Mouse (Mus musculus) stomach, embryonic 16.5 days (tissue): ENCODE data around the gene Acaca. TPM values are rescaled to one million over a fixed set of nuclear protein-coding genes. Genes with fewer than 3 reads are reported as not detected.

Experiments used
- ATAC-seq: fragments of 200-750 bp; cut with Nextera tagmentation; 2 replicates; pipeline ENCODE4 v1.8.0; 2017; ENCODE audit warnings: moderate number of reproducible peaks, moderate TSS enrichment; ENCODE audit not compliant: insufficient read depth, low FRiP score
- H3K27ac ChIP-seq: fragments of 300-500 bp; sonication (generic); 2 replicates; pipeline ENCODE4 v1.5.1; 2014; ENCODE audit warnings: low read length
- H3K27me3 ChIP-seq: fragments of 300-500 bp; sonication (generic); 2 replicates; pipeline ENCODE4 v1.6.1; 2014; ENCODE audit warnings: low read length, control low read depth, mixed read lengths; ENCODE audit not compliant: control insufficient read depth, insufficient read depth
- H3K36me3 ChIP-seq: fragments of 300-500 bp; sonication (generic); 2 replicates; pipeline ENCODE4 v1.6.1; 2014; ENCODE audit warnings: low read length; ENCODE audit not compliant: control insufficient read depth, insufficient read depth
- H3K4me1 ChIP-seq: fragments of 300-500 bp; sonication (generic); 2 replicates; pipeline ENCODE4 v1.6.1; 2014; ENCODE audit warnings: low read length, control low read depth, mixed read lengths; ENCODE audit not compliant: control insufficient read depth, insufficient read depth
- H3K4me2 ChIP-seq: fragments of 300-500 bp; sonication (generic); 2 replicates; pipeline ENCODE4 v1.6.1; 2014; ENCODE audit warnings: low read depth, low read length, mixed read lengths
- H3K4me3 ChIP-seq: fragments of 300-500 bp; sonication (generic); replicated peaks from 2 replicates; pipeline ENCODE4 v1.5.1; 2014; ENCODE audit warnings: mild to moderate bottlenecking, low read length
- H3K9ac ChIP-seq: fragments of 300-500 bp; sonication (generic); 2 replicates; pipeline ENCODE4 v1.6.1; 2014; ENCODE audit warnings: low read length
- H3K9me3 ChIP-seq: fragments of 300-500 bp; sonication (generic); replicated peaks from 2 replicates; pipeline ENCODE4 v1.6.1; 2016; ENCODE audit warnings: low read length, control low read depth; ENCODE audit not compliant: control insufficient read depth
- WGBS: fragments of 180-500 bp; shearing (Covaris S2); extraction: QIAGEN DNeasy Blood & Tissue Kit; methylation state at CpG from one replicate; pipeline ENCODE4 v1.1.7; 2014; 5-methylcytosine and 5-hydroxymethylcytosine counted together
- polyA plus RNA-seq: library from polyadenylated mRNA; unstranded; fragments of >200 nt; fragmentation: Nextera tagmentation; extraction: Ambion mirVana; gene quantifications from 2 replicates; pipeline ENCODE4 v1.2.1, GENCODE M21; 2015

Acaca gene
- polyA plus RNA-seq, 1 experiment from 2014 or later: 16.1 TPM

DNA sequence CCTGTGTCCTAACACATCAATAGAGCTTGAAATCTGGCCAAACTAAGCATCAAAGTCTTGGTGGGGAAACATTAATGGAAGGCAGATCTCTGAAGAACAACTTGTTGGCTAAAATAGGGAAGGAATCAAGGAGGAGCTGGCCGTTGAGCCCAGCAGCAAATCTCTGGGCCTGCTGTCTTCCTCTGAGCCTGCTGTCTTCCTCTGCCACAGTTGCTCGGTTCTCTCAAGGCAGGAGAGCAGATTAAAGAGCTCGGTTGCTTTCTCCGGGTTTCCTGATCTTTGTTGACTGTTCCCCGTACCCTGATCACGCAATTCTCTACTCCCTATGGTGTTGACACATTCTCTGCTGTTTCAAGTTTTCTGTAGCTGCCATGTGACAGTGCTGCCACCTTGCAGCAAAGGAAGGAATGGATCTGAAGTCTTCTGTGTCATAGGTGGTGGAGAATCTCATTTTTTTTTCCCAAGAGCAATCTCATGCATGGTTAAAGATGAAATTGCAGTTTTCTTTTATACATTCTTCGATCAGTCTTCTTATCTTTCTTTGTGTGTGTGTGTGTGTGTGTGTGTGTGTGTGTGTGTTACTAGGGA lies 39.3 kb downstream of the Acaca start:
- WGBS: 21% methylated on average over 7 of the region's 7 CpGs
- Histone ChIP-seq H3K4me1 (no peaks in the 10 kb centered on the region), H3K36me3 (no peaks in the 10 kb centered on the region), H3K9me3 (no peaks in the 10 kb centered on the region), H3K9ac (peak overlapping the region; percentile 34; the same call in 1 of the 2 replicates), H3K27ac (no peak overlapping the region), H3K27me3 (no peaks in the 10 kb centered on the region), H3K4me2 (peak overlapping the region; percentile 23; the same call in 1 of the 2 replicates), H3K4me3 (no peak overlapping the region)
- no peak for ATAC-seq

DNA sequence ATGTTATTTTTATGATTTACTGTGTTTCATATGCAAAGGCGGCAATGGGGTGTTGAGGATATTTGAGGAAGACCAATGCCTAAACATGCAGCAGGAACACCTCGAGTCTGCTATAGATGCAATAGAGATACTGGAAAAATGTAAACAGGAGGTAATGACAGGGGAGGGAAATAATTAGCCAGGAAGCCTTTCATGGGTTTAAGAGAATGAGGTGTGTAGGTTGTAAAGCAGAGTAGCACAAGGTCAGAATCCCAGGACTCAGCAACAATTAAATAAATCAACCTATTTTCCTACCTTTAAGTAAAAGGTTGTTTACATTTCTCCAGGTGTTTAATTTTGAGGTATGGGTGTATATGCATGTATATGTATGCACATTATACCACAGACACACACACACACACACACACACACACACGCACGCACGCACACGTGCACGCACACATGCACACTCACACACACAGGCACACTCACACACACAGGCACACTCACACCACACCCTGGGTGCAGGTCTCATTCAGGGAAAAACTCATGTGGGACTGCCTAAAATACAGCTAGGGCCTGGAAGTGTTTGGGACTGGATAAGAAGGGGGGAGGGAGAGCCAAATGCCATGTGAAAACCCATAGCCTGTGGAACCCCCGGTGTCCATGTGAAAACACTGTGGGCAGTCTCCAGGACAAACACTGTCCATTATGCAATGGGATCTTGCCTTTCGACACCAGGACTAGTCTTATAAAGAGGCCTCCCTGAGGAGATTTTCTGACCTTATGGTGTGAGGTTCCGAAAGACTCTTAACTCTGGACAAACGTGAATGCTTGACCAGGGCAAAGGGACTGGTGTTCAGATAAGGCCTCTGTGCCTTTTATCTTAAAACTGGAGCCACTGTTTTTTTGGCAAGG lies 43.3 kb downstream of the Acaca start:
- no peaks in the 10 kb centered on the region for H3K27me3 ChIP-seq
- H3K9me3 ChIP-seq: no peaks in the 10 kb centered on the region
- no peaks in the 10 kb centered on the region for H3K4me1 ChIP-seq
- no peak overlapping the region for H3K9ac ChIP-seq
- no peak overlapping the region for H3K4me3 ChIP-seq
- no peaks in the 10 kb centered on the region for H3K36me3 ChIP-seq
- ATAC-seq: no peak
- H3K4me2 ChIP-seq: no peak overlapping the region
- H3K27ac ChIP-seq: no peak overlapping the region
- 68% methylated on average over 11 of the region's 11 CpGs for WGBS

DNA sequence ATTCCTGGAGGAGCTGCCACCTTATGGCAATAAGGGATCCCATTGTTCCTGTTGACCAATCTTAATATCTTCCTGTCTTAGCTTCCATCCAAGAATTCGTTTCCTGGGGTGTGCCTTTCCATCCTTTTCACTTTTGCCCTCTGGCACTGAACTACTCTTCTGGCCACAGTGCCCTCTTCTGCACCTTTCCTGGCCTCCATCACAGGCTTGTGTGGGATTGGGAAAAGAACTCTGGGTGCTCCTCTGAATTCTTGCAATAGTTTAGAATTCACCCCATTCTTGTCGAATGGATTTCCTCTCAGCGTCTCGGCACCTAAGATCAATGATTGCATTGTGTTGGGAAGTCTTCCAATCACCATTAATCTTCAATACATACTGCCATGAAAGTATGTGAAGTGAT lies 49.1 kb downstream of the Acaca start:
- Histone ChIP-seq H3K9ac (no peak overlapping the region), H3K4me1 (peaks cover 5% of the 10 kb centered on the region; the same call in 1 of the 2 replicates), H3K4me3 (peak overlapping the region; percentile 69; the same call in 1 of the 2 replicates), H3K9me3 (no peaks in the 10 kb centered on the region), H3K36me3 (no peaks in the 10 kb centered on the region), H3K27me3 (no peaks in the 10 kb centered on the region), H3K4me2 (peak overlapping the region; percentile 65), H3K27ac (peak overlapping the region; percentile 68)
- WGBS: 29% methylated on average over 4 of the region's 4 CpGs
- no peak for ATAC-seq

DNA sequence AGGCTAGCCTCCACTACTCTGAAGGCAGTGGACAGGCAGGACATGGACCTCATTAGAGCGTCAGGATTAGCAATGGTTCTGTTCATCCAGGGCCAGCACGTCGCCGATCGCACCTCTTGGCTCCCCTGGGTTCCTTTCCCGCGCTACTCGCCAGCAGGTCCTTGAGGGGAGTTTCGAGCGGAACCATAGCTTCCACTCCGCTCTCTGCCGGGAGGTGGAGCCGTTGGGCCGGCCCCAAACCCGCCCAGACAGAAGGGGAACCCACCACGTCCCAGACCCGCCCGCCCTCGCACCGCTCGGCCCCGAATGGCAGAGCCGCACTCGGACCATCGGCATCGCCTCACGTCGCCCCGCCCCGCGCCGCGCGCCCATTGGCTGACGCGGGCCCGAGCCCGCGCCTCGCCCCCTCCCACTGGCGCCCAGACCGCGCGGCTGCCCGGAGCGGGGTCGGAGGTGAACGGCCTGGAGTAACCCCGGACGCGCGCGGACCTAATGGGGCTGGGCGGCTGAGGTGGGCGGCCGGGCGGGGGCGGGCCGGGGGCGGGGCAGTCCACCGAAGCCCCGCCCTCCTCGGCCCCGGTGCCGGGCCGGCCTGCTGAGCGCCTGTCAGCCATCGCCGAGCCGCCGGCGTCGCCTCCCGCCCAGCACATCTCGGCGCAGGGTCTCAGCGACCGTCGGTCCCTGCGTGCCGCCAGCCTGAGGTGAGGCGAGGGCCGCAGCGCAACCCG lies 49.9 kb downstream of the Acaca start:
- WGBS: under 1% methylated on average over 77 of the region's 85 CpGs
- ATAC-seq: peak; percentile 98
- no peaks in the 10 kb centered on the region for H3K27me3 ChIP-seq
- H3K4me2 ChIP-seq: peak overlapping the region; percentile 65
- H3K27ac ChIP-seq: peak overlapping the region; percentile 68
- H3K36me3 ChIP-seq: no peaks in the 10 kb centered on the region
- H3K9ac ChIP-seq: peak overlapping the region; percentile 83
- peak overlapping the region; percentile 69 for H3K4me3 ChIP-seq
- H3K9me3 ChIP-seq: no peaks in the 10 kb centered on the region
- H3K4me1 ChIP-seq: peaks cover 5% of the 10 kb centered on the region; the same call in 1 of the 2 replicates

DNA sequence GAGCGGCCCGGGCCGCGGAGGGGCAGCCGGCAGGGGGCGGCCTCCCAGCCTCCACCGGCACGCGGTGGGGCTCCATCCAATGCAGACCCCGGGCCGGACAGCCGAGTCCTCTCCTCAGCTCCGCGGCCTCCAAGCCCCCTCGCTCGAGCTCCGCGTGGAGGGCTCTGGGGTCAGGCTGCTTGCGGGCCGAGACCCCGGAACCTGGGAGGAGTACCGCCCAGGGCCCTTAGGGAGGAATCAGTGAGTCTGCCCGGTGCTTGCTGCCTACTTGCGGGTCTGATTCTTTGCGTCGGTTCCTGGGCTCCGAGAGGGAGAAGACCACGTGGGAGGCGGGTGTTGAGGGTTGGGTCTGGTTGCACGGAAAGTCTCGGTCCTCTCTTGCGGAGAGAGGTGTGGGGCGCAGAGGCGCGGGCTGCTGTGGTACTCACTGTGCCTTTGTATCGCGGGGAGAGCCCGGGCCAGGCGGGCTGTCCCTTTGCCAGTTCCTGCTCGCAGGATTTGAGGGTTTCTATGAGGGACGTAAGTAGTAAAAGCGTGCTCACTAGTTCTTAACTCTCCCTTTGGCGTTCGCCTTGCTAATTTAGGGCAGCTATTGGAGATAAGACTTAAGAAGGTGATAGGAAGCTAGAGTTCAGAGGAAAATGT lies 50.6 kb downstream of the Acaca start:
- peaks cover 5% of the 10 kb centered on the region; the same call in 1 of the 2 replicates for H3K4me1 ChIP-seq
- H3K27ac ChIP-seq: peak overlapping the region; percentile 68
- ATAC-seq: peak; percentile 18
- H3K4me2 ChIP-seq: peak overlapping the region; percentile 65
- WGBS: 0% methylated on average over 44 of the region's 44 CpGs
- H3K9ac ChIP-seq: peak overlapping the region; percentile 83
- H3K4me3 ChIP-seq: peak overlapping the region; percentile 69
- H3K9me3 ChIP-seq: no peaks in the 10 kb centered on the region
- no peaks in the 10 kb centered on the region for H3K36me3 ChIP-seq
- H3K27me3 ChIP-seq: no peaks in the 10 kb centered on the region

DNA sequence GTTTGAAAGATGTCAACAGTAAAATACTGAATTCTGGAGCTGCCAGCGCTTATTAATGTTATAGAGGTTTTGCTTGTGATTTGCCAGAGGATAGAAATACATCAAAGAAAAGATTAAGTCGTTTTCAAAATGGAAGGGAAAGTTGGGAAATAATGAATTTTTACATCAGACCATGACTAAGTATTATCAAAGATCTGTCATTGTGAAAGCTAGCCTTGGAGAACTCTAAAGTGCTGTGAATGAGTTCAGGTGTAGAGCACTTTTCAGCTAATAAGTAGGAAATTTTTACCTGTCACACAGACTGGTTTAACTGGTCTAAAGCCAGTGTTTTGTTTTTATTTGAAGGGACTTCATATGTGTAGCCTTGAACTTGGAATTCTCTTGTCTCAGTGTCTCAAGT lies 51.8 kb downstream of the Acaca start:
- Histone ChIP-seq H3K27me3 (no peaks in the 10 kb centered on the region), H3K9ac (no peak overlapping the region), H3K4me1 (peaks cover 5% of the 10 kb centered on the region; the same call in 1 of the 2 replicates), H3K4me2 (peak overlapping the region; percentile 65), H3K4me3 (peak overlapping the region; percentile 69; the same call in 1 of the 2 replicates), H3K9me3 (no peaks in the 10 kb centered on the region), H3K36me3 (no peaks in the 10 kb centered on the region), H3K27ac (no peak overlapping the region)
- whole genome bisulfite sequencing: 61% methylated on average over 2 of the region's 2 CpGs
- no peak for ATAC-seq

DNA sequence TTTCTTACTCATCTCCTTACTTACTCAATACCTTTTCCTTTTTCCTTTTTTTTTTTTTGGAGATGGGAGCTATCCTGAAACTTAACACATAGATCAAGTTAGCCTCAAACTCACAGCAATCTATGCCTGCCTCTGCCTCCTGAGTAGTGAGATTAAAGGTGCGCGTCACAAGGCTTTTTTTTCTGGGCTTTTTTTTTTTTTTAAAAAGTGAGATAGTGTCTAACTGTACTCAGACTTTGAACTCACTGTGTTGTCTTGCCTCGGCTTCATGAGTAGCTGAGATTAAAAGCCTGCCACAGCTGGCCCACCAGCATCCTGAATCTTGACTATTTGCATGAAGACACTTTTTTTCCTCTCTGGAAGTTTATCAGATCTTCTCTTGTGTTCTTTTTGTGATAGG lies 59.1 kb downstream of the Acaca start:
- Histone ChIP-seq H3K4me3 (no peak overlapping the region), H3K27me3 (no peaks in the 10 kb centered on the region), H3K27ac (no peak overlapping the region), H3K4me2 (no peak overlapping the region), H3K36me3 (no peaks in the 10 kb centered on the region), H3K4me1 (no peaks in the 10 kb centered on the region), H3K9ac (no peak overlapping the region), H3K9me3 (no peaks in the 10 kb centered on the region)
- no peak for ATAC-seq
- 79% methylated on average over 3 of the region's 3 CpGs for WGBS

DNA sequence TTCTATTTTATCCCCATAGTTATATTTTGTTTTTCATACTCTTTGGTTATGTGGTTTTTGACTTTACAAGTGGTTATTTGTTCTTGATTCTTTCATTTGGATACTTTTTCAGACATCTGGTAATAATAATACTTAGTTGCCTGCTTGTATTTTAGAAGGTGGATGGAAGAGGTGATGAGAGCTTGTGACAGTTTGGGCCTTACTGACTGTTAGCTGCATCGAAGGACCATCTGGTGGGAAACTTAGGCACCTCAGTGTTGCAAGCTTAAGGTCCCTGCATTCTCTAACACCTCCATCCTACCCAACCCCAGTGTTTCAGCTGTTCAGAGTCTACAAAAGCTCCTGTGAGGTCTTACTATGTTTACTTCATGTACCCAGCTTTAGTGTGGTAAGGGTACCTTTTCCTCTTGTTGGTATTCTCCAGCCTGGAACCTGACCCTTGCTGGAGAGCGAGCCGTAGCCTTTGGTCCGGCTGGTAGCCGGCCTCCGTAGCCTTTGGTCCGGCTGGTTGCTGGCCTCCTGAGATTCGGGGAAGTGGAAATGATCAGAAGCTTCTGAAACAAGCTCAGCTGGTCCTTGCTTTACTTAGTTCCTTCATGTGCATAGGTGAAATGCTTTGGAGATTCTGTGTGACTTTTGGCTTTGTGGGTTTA lies 61.2 kb downstream of the Acaca start:
- no peaks in the 10 kb centered on the region for H3K36me3 ChIP-seq
- WGBS: 89% methylated on average over 8 of the region's 8 CpGs
- H3K9me3 ChIP-seq: no peaks in the 10 kb centered on the region
- H3K27ac ChIP-seq: no peak overlapping the region
- no peaks in the 10 kb centered on the region for H3K4me1 ChIP-seq
- no peak overlapping the region for H3K9ac ChIP-seq
- no peaks in the 10 kb centered on the region for H3K27me3 ChIP-seq
- no peak overlapping the region for H3K4me2 ChIP-seq
- H3K4me3 ChIP-seq: no peak overlapping the region
- ATAC-seq: no peak
